Mouse (Mus musculus) regulatory T cell (primary cell): ENCODE measurements around the gene Pxdn.

ENCODE experiments used
- in situ Hi-C: fragments of 300-600 bp; cut with MboI, MseI; formaldehyde crosslinking; loops from one replicate; pipeline ENCODE4 v1.15.1; 2025; ENCODE audit warnings: high pct_unique_total_duplicates

The Pxdn gene

GRCm38 (mm10) chr12:29937308-29937707 lies at the start of gene Pxdn:
Gene Pxdn, plus strand, starts transcription at chr12:29937608.
- in situ Hi-C loops, result no loop called here

GRCm38 (mm10) chr12:29894669-29895068 lies 42.7 kb upstream of the Pxdn start:
- in situ Hi-C loops, result loop anchor here (25.0 kb wide), 1 partner anchor 1307 kb away; the partner anchor contains the start of gene Allc

DNA sequence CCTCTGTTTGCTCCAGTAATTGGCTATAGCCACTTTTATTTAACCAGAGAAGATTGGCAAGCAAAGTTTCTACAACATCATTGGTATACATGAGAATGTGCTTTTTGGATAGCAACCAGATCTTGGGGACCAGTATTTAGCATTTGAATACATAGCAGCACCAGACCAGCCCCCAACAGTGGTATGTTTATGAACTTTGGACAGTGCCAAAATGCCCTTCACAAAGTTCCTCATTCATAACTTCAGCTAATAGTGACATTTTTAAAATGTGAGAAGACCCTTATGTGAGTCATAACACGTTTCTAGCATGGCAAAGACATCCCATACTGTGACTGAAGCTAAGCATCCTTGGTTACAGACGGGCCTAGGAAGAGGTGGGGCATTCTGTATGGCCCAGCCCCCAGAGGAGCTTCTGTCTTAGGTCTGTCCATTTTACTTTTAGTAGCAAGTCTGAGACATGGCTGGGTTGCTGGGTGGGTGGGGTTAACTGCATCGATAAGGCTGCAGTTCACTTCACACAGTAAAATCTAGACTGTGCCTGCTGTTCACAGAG lies 39.8 kb upstream of the Pxdn start:
- in situ Hi-C loops, result loop anchor here (25.0 kb wide), 1 partner anchor 1310 kb away; the partner anchor contains the start of gene Allc

DNA sequence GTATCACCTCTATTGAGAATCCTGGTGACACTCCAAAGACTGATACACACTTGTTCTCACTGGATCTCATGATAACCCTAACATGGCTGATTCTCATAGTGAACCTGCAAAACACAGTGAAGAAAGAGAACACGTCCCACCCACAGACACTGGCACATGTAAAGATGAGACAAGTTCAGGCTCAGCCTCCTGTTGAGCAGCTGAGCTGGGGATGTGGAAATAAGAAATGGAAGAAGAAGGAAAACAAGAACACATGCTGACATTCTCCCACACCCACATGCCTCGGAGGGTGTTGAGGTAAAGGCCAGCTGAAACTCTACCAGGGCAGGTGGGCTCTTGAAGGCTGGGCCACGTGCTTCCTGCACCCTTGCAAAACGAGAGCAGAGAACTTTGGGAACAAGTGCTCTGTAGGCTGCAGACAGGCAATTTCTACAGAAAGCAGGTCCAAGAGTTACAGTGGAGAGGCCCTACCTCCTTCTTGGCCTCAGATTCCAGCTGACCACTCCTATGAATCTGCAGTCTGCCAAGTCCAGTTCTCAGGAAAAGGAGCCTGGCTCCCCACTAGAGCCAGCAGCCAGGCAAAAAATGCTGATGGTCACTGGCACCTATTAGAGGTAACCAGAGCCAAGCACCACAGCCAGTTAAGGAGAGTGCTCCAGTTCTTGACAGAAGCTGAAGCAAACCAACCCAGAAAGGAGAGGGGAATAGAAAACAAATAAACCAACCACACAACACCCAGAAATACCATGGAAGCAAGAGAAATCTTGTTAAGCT lies 33.1 kb upstream of the Pxdn start:
- in situ Hi-C loops, result no loop called here

DNA sequence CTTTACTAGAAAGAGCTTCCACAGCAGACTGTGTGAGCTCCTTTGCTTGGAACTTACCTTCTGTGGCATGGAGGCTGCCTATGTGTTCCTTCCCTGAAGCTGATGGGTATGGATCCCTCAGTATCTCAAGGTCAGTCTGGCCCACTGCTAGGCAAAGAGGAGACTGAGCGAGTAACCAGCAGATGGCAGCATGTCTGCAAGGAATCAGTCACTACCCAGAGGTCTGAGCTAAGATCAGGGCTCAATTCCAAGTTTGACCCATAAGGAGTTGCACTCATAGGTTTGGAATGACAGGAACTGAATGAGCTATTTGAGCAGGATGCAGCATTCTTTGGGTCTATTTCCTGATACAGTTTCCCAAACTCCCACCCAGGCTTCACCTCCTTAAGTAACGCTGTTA lies 30.4 kb upstream of the Pxdn start:
- in situ Hi-C loops, result no loop called here

- in situ Hi-C loops, result no loop called here
Measured at GRCm38 (mm10) chr12:29916139-29916538, 21.3 kb upstream of the Pxdn start.

DNA sequence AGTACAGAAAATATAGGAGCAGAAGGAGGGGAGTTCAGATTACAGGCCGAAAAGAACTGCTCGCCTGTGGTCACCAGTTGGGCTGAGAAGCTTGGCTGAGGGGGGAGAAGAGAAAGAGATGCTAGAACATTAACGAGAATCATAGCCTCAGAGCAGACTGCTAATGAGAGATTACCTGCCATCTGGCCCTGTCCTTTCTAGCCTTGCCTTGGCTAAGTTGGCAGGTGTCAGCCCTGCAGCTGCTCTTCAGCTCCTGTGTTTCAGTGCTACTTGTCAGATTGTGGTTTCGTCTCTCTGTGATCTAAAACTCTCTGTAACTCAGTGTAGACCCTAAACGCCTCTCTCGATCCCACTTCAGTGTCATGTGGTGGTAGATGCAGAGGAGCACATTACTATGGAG lies 20.6 kb upstream of the Pxdn start:
- in situ Hi-C loops, result no loop called here

DNA sequence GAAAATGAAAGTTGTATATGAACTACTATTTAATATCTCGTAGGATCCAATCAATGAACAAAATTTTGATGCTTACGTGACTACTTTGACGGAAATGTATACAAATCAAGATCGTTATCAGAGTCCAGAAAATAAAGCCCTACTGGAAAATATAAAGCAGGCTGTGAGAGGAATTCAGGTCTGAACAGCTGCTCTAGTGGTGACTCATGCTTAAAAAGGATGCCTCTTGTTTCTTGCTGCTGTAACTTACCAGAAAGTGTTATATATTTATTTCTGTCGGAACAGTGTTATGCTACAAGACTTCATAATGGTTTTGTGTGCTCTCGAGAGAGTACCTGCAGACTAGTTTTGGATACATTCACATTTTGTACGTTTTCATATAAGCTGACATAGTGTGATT lies 17.1 kb upstream of the Pxdn start:
- in situ Hi-C loops, result loop anchor here (5.0 kb wide), 1 partner anchor 102 kb away; no protein-coding TSS in a partner anchor

DNA sequence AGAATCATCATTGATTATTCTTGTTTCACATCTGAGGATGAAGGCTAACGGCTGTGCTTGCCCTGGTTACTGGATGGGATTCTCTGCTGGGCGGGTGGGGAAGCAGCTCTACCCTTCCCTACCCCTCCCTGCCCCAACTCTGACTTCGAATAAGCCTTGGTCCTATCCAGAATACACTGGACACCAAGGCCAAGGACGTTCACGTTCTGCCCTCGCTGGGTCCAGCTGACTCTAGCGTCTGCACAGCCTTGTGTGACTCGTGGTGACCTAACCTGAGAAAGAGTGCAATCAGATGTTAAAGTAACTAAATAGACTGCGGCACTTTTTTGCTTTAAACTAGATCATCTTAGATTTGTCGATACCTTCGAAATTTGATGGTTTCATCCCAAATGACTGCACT lies 15.9 kb upstream of the Pxdn start:
- in situ Hi-C loops, result loop anchor here (5.0 kb wide), 1 partner anchor 101 kb away; no protein-coding TSS in a partner anchor

GRCm38 (mm10) chr12:29926896-29927295 lies 10.5 kb upstream of the Pxdn start:
- in situ Hi-C loops, result no loop called here

DNA sequence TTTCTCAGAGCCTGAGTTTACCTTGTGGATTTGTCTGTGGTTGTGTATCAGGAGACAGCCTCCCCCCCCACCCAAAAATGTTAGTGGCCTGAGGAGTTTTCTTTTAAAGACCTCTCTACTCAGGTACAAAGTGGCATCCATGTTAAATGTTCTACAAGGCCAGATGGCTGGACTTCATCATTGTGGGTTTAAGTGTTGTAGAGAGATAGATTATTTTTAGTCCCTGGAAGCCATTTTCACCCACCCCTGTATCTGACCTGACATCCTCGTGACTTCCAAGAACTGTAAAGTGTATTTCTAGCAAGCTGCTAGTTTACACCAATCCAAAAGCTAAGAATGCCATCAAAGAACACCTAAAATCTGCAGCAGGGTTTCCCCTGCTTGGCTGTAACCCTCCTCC lies 6.8 kb upstream of the Pxdn start:
- in situ Hi-C loops, result no loop called here

DNA sequence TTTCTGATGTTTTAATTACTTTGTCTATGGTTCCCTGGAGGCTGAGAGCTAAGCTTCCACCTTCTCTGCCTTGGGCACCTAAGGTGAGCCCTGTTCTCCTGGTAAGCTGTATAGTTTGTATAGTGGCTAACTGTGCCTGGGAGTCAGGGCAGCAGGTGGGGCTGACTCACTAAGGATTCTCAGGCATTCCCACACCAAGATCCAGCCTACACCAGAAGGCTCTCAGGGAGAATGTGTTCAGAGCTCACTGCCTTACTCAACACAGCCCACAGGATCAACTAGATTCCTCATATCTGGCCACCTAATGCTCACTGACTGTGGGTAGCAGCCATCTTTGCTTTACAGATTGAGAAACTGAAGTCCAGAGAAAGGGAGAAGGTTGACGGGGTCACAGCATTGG lies 4.5 kb upstream of the Pxdn start:
- in situ Hi-C loops, result no loop called here

GRCm38 (mm10) chr12:29933501-29933900 lies 3.9 kb upstream of the Pxdn start:
- in situ Hi-C loops, result no loop called here

DNA sequence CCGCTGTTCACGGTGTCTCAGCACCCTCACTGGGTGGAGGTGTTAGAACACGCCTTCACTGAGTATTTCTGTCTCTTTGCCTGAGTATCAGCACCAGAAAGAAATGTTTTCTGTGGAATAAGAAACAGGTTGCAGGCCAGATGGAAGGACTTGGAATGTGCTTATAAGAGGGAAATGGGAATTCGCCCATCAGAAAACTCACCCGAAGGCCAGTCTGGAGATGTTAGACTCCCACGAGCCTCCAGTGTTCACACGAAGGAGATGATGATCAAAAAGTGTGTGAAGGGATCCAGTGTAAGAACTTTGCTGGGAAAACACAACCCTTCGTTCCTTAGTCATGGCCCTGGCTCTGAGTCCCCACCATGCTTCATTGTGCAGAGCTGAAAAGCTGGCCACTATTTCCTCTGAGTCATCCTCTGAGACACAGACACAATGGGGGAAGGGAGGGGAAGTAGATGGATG lies 3.3 kb upstream of the Pxdn start:
- in situ Hi-C loops, result no loop called here

DNA sequence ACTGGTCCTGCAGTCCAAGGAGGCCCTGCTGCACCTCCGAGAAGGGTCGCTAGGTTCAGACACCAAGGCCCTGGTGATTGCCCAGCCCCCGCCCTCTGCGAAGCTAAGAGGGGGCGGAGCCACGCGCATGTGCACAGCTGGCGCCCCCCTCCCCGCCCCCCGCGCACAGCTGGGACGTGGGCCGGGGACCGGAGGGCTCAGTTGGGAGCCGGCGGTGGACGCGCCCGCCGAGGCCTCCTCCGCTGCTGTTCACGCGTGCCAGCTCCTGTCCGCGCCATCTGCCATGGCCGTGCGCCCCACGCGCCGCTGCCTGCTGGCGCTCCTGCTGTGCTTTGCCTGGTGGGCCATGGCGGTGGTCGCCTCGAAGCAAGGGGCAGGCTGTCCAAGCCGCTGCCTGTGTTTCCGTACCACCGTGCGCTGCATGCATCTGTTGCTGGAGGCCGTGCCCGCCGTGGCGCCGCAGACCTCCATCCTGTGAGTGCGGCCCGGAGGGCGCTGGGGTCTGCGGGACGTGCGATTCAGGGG lies 505 bp downstream of the Pxdn start:
- in situ Hi-C loops, result no loop called here

GRCm38 (mm10) chr12:29938376-29939041 lies 1.1 kb downstream of the Pxdn start:
- in situ Hi-C loops, result no loop called here

DNA sequence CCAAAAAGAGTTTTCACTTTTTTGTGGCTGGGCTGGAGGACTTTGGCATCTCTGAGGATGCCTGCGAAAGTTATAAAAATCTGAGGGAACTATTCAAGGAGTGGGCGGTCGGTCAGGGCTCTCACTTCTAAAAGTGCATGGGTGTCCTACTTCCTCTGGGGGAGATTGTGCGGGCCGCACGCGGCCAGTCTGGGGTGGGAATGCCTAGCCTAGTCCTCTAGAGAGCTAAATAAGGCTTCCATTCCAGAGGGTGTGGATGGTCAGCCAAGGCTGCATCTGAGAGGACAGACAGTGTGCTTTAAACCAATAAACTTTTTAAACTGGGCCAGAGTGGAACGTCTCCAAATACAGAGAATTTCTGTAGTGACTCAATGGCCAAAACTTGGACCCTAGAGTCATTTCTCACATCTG lies 1.9 kb downstream of the Pxdn start:
- in situ Hi-C loops, result no loop called here

DNA sequence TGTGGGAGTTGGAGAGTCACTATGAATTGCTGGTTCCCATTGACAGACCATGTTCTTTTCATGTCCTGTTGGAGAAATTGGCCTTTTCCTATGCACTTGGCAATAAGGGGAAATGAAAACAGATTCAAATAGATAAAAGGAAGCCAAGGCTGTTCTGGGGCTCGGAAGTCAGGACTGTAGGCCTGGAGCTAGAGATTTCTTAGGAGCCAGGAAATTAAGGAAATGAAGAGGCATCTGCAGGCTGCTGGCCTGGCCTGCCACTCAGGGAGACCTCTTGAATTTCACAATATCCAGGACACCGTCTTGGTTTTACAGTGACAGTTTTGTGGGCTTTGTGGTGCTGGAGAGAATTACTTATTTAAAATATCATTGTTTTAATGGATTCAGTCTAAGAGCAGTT lies 5.0 kb downstream of the Pxdn start:
- in situ Hi-C loops, result no loop called here

- in situ Hi-C loops, result no loop called here
Measured at GRCm38 (mm10) chr12:29944650-29945049, 7.2 kb downstream of the Pxdn start.

DNA sequence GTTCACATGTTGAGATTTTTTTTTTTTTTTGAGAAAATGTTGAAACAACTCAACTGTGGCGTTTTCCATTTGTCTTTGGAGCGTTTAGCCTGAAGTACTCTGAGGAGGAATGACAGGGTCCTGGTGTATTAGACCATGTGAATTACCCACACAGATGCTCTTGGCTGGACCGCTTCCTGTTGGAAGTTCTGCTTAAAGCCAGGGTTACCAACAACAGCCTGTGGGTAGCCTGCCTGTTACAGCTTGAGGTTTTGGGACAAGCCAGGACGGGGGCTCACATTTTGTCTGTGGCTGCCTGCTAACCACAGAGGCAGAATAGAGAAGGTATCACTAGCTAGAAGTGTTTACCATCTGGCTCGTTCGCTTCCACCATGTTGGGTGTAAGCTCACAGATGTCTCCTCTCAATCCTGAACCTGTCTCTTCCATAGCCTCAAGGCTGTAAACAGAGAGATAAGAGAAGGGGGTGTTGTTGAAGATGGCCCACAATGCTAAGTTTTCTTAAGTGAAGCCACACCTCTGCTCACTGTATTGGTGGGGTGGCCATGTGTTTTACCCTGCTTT lies 7.9 kb downstream of the Pxdn start:
- in situ Hi-C loops, result no loop called here

DNA sequence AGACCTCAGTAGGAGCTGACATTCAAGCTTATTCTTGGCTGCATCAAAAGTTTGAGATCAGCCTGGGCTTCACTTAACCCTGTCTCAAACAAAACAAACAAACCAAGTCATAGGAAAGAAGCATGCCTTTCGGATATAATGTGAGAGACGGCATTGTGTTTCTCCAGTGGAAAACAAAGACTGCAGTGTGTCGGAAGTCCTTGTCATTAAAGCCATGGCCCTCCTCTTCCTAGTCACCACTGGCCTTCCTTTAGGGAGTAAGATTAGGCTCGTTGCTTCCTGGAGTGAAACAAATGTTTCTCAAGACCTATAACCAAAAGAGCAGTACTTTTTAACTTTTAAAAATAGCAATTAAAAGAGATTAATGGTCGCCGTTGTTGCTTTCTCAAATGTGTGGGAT lies 13.6 kb downstream of the Pxdn start:
- in situ Hi-C loops, result no loop called here

DNA sequence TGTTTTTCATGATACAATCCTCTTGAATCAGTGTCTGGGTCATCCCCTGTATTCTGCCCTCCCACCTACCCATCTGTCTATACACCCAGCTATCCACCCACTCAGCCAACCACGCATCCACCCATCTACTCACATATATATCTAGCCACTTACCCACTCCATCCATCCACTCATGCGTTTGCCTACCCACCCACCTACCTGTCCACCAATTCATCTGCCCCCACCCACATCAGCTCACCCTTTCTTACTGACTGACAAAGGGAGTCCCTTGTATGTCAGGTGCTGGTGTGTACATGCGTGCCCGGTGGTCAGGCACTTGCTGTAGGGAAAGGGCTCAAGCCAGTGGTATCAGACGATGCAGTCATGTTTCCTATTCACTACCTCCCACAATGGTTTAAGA lies 14.1 kb downstream of the Pxdn start:
- in situ Hi-C loops, result no loop called here
